Mouse (Mus musculus) cerebellum, postnatal 36 days (tissue): ENCODE results near the gene Aebp2.
"Not testable (repeated sequence)": the region's sequence is repeated elsewhere in the genome, so short reads cannot be mapped to it uniquely, and the experiment has no call there.

Experiments
- DNase-seq, 2 experiments: peaks; one replicate each; pipeline ENCODE4 v3.0.0; 2021 to 2022; ENCODE audit warnings: mixed read lengths in 2 of 2

Aebp2 gene

DNA sequence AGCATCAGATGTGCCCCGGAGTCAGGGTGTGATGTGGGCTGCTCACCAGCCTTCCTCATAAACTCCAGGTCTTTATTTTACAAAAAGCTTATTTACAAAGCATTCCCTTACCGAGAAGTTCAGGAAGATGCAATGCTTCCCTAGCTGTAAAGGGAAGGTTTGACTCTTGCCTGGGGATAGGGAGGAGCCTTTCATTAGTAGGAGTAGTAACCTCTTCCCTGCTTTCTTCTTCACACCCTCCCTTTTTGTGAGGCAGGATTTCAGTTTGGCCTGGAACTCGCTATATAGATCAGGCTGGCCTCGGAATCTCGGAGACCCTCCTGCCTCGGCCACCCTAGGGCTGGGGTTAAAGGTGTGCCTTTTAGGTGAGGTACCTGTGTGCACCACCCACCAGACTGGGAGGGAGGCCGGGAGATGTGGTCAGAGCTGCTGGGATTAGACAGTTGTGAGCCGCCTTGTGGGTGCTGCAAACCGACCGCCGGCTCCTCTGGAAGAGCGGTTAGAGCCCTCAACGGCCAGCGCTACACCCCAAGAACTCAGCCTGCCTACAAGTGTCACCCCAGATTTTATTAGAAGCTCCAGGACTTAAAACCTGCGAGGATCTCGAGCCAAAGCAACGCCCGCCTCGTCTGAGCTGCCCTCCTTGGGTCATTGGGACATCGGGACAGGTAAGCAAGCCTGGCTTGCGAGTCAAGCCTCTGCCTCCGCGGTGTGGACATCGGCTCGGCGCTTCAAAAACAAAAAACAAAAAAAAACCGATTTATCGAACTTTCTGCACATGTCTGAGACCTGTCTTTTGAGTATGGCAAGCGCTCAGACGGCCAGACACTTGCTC lies at the start of gene Aebp2:
TSS of gene Aebp2 (plus strand) at position 273 of the 835 bp plus-strand sequence.
- peak in 1 of 2 experiments; percentile 40 for DNase-seq

DNA sequence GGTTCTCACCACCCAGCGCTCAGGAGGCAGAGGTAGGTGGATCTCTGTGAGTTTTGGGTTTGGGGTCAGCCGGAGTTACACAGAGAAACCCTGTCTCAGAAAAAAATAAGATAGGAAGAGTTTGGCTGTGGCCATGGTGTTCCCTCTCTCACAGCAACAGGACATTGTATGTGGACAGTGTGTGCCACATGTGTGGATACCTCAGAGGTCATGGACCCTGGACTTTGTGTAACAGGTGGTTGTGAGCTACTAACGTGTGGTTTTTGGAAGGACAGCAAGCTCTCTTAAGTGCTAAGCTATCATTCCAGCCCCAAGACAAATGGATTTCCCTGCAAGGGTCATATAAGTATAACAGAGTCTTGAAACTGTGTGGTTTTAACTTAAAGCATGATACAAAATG lies 47.5 kb upstream of the Aebp2 start:
- DNase-seq = no peak

DNA sequence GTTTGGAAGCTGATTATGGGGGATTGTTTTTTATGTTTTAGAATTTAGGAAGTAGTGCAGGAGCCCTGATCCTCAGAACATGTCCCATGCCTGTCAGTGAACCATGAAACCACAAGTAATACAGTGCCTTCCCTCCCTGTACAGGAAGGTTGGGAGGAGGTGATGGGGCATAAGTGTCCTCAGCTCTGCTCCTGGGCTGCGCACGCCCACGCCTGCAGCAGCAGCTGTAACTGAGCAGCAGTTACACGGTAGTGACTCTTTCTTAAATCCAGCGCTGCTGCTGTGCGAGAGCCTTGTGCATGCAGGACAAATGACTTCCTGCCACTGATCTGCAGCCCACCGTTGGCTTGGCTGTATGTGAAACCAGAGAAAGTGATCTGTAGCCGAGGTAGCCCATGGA lies 46.3 kb upstream of the Aebp2 start:
- no peak for DNase-seq

DNA sequence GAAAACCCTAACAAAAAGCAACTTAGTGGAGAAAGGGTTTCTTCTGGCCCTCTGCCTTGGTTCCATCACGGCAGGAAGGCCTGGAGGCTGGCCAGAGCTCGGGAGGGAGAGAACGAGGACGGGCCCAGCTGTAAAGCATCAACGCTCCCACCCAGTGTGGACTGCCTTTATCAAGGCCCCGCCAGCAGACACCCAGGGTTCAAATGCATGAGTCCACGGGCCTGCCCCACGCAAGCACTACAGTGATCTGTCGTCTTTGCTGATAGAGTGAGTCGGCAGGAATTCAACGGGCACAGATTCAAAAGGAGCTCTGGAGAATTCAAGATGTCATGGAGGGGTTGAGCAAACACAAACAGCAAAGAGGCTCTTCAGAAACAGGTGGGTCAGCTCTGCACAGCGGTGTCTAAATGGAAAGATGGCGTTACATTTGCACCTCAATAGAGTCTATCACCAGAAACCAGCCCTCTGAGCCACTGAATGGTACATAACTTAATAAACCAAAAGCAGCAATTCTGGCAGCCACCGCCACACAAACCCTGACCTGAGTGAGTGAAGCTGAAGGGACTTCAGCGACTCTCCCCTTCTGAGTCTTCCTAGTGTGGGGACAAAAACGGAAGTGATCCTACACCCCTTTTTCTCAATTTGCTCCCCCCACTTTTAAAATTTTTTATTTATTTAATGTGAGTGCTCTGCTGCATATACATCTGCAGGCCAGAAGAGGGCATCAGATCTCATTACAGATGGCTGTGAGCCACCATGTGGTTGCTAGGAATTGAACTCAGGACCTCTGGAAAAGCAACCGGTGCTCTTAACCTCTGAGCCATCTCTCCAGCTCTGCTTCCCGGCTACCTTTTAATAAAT lies 45.3 kb upstream of the Aebp2 start:
- DNase-seq = no peak

DNA sequence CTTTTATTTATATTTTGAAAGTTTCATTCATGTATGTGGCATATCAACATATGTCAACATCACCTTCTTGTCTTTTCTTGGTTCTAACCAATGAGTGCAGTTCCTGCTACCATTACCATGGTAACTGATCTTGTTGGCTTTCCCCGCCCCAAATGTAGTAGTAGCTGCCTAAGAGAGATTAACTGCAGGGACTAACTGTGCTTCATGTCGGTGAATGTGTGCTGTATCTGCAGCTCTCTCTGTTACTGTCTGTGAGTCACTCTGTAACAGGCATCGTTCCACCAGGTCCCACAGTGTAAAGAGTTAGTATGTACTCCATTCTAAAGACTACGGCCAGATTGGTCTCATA lies 44.7 kb upstream of the Aebp2 start:
- DNase-seq = no peak

DNA sequence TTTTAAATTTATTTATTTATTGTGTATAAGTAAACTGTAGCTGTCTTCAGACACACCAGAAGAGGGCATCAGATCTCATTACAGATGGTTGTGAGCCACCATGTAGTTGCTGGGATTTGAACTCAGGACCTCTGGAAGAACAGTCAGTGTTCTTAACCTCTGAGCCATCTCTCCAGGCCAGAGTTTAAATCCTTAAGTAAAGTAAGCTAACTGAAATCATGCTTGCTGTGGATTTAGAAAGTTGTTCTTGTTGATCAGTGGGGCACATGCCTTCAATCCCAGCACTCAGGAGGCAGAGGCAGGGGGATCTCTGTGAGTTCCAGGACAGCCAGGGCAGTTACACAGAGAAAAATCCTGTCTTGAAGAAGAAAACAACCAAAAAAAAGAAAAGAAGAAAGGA lies 43.5 kb upstream of the Aebp2 start:
- not testable (repeated sequence) for DNase-seq

DNA sequence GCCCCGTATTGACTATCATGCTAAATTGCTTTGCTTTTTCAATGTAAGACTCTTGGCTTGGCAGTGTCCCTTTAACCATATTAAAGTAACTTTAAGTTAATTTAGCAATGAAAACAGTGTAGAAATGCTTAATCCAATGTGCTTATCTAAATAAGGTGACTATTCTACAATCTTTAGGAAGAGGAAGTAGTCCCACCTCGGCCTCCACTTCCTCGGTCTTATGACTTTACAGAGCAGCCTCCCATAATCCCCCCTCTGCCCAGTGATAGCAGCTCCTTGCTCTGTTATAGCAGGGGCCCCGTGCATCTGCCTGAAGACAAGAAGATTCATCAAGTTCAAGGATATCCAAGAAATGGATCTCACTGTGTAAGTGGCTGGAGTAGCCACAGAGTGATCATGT lies 42.3 kb upstream of the Aebp2 start:
- DNase-seq = no peak

DNA sequence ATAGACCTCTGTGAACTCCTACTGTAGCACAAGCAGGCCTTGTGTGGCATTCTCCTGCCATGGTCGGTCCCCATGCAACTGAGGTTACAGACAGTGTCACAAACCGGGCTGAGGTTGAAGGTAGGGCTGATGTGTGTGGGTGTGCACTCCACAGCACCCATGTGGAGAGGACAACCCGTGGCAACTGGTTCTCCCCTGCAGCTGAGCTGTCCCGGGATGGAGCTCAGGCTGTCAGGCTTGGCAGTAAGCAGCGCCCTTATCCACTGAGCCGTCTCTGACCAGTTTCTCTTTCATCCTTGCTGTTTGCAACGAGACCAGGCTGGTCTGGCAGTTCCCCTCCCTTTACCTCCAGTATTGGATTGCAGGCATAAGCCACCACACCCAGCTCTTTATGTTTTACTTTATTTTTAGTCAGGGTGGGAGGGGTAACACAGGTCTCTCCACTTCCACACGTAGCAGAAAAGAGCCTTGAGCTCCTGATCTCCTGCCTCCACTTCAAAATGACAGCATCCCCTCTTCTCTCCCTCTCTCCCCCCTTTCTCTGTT lies 35.7 kb upstream of the Aebp2 start:
- DNase-seq = no peak

DNA sequence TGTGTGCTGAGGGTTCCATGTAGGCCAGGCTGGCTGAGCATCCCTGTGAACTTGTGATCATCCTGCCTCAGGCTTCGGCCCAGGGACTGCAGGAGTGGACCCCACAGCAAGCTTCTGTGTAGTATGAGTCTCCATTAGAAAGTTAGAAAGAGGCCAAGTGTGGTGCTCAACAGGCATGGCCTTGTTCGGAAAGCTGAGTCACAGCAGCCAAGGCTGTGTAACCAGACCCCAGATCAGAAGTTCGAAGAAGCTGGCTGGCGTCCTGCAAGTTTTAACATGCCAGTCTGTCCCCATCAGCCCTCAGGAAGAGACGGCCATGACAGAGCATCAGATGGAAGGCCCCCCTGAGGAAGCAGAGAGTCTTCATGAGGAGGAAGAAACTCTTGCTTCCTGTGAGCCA lies 31.1 kb upstream of the Aebp2 start:
- no peak for DNase-seq

DNA sequence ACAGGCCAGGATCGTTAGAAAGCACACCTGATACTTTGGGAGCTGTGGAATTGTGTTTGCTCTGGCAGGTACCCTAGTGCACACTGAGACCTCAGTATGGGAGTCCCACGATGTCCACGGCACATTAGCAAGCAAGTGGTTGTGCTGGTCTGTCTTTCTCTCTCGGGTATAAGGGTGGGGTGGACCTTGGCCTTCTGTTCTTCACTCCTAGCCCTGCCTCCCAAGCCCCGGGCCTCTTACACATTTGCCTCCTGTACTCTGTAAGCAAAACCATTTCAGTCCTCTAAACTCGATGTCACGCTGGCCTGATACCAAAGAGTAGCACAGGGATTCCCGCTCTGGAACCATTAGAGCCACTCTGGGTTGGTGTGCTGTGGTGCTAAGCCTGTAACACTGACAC lies 29.8 kb upstream of the Aebp2 start:
- no peak for DNase-seq

DNA sequence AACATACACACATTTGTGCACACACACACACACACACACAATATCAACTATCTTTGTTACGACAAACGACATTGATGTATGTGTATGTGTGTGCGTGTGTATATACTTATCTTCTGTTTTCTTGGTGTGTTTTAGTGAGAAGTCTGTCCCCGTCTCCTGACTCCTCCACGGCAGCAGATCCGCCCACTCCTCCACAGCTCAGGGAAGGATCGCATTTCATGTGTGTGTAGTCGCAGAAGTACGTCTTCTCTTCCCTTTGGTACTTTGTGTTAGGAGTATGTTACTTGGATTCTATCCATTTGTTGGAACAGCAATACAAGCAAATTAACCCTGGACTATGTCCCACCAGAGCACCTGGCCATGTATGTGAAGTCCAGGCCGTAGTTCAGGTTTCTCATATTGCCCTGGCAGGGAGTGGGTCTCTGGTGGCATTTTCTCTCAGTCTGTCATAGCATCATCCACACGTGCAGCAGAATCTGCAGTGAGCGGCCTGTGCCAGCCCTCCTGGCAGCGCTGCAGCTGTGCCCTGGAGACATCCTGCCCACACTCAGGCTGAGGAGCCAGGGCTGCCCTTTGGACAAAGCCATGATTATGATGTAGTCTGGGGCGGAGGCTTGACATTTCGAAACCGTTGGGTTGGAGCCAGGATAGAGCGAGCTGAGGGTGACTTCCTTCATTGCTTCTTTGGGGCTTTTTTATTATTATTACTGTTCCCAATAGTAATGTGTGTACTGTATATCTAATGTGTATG lies 28.9 kb upstream of the Aebp2 start:
- peak; percentile 53 to 56 for DNase-seq

DNA sequence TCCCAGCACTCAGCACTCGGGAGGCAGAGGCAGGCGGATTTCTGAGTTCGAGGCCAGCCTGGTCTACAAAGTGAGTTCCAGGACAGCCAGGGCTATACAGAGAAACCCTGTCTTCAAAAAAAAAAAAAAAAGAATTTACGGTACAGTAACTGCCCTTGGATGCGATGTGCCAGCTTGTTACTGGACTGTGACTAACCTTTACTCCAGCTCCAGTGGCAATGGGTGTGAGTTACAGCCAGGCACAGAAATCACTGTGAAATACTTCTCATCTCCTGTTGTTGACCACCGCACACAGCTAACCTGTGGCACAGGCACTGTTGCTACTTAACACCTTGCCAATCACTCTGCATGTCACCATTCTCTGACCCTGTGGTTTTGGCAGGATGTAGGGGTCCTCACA lies 26.9 kb upstream of the Aebp2 start:
- DNase-seq = not testable (repeated sequence)

DNA sequence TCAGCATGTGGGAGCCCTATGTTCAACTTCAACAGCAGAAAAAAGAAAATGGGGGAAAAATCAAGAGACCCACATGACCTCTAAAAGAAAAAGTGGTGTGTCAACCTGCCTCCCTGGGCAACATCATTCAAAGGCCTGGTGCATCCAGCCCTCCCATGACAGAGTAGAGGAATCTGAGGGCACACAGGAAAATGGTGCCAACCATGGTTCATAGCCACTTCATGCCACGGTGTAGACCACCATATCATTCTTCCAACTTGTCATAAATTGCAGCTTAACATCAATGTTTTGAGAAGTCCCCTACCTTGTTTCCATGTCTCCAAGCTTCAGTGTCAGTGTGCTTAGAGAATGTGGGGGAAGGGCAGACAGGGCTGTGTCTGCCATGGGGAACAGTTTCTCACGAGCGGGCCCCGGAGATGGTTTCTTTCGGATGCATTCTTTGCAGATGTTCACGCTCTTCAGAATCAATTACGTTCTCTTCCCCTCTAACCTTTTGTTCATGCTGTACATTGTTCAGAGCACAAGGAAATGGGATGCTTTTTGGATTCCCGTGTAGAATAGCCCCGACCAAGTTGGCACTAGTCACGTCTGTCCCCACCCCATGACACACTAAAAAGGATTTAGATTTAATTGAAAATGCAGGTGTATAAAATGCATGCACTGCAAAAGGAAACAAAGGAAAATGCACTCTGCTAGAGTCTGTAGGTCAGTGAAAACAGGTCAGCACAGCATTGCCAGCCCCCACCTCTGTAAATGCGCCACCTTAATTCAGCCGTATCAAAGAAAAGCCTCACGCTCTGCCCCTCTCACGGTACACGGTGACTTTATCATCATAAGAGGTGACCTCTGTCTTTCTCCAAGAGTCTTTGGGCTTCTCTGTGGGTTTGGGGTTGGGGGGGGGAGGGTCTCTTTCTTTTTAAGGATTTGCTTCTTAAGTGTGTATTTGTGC lies 24.8 kb upstream of the Aebp2 start:
- no peak for DNase-seq

DNA sequence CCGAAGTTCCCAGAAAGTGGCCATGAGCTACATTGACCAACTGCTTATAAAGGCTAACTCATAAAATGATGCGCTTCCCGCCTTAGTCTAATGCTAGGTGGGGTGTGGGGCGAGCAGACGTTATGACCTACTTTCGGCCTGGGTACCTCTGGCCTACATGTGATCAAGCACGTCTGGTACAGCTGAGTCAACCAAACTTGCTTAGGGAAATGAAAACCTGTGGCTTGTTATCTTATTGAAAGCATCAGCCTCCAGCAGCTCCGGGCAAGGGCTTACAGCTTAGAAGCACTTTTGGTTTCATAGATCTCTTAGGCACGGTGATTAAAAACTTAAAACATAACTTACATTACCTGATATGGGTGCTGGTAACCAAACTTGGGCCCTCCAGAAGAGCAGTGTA lies 23.9 kb upstream of the Aebp2 start:
- DNase-seq = no peak

DNA sequence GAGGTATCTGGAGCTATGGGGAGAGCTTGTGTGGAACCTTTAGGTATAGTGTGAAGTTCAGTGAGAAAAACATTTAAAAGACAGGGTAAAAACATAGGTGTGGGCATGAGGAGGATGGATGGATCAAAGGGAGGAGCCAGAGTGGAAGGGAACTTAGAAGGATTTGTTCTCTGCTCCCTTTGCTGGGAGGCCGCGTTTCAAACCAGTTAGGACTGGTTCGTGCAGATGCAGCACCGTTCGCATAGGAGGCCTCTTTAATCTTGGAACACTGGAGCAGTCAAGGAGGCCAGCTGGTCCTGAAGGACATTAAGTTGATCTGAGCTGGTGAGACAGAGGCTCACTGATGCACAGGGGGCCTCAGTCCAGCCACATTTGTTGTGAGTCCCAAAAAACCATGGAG lies 23.1 kb upstream of the Aebp2 start:
- no peak for DNase-seq

DNA sequence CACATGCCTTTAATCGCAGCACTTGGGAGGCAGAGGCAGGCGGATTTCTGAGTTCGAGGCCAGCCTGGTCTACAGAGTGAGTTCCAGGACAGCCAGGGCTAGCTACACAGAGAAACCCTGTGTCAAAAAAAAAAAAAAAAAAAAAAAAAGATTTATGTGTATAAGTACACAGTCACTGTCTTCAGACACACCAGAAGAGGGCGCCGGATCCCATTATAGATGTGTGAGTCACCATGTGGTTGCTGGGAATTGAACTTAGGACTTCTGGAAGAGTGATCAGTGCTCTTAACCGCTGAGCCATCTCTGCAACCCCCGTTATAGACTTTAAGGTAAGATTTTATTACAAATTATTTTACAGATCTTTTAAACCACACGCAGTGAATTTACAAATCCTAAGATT lies 21.8 kb upstream of the Aebp2 start:
- DNase-seq = not testable (repeated sequence)

DNA sequence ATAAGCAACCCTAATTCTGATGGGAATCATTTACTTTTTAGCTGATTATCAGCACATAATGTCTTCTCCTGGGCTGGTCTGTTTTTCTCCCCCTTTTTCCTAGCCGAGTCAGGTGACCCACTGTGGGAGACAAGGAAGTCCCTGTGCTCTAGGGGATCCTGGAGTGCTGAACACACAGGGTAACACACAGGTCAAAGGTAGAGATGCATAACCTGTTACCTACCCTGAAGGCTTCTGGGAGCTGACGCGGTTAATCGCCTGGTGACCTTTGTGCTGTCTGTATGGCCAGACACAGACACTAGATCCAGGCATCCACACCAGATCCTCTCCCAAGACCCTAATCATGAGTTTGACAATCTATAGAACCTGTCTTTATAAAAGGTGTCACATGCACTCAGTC lies 21.3 kb upstream of the Aebp2 start:
- no peak for DNase-seq

DNA sequence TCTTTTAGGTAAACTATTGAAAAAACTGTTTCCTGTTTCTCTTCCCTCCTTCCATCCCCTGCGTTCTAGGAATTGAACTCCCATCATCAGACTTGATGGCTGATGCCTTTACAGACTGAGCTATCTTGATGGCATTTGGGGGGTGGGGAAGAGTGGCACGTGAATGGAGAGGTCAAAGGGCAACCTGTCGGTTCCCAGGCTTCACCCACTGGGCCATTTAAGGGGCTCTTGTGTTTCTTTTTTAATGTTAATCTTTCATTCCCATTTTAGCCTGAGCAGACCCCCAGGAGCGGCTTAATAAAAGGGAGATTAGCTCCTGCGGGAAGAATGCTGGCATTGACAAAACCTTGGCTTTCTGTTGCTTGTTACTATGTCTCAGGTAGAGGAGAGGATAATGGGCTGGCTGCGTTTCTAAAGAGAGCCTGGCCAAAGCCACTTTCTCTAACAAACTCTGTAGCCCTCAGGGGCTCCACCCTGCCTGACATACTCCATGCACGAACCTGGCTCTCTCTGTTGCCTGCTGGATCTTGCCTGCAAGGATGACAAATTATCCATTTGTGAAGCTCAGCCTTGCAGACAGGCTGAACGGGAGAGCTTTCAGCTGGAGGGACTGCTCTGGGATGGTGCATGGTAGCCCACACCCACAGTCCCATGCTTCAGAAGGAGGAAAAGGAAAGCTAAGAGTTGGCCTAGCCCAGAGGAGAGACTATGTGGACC lies 19.1 kb upstream of the Aebp2 start:
- no peak for DNase-seq

DNA sequence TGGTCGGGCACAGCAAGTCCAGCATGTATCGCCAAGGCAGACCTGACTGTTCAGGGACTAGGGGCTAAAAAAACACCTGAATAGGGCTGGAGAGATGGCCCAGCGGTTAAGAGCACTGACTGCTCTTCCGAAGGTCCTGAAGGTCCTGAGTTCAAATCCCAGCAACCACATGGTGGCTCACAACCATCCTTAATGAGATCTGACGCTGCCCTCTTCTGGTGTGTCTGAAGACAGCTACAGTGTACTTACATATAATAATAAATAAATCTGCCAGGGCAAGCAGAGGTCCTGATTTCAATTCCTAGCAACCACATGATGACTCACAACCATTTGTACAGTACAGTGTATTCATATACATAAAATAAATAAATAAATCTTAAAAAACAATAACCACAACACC lies 17.3 kb upstream of the Aebp2 start:
- not testable (repeated sequence) for DNase-seq

DNA sequence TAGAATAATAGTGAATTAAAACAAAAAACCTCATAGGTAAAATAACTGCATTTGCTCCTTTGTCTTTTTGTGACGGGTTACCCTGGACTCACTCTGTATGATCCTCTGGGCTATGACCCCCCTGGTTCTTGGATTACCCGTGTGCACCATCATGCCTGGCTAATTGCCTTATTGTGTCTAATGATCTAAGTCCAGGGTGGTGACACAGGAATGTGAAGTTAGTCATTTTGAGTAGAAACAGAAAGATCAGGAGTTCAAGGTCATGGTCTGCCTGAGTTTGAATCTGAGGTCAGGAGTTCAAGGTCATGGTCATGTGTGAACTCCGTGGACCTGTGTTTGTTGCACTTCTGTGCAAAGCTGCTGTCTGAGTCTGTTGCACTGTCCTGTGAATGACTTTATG lies 16.7 kb upstream of the Aebp2 start:
- no peak for DNase-seq

DNA sequence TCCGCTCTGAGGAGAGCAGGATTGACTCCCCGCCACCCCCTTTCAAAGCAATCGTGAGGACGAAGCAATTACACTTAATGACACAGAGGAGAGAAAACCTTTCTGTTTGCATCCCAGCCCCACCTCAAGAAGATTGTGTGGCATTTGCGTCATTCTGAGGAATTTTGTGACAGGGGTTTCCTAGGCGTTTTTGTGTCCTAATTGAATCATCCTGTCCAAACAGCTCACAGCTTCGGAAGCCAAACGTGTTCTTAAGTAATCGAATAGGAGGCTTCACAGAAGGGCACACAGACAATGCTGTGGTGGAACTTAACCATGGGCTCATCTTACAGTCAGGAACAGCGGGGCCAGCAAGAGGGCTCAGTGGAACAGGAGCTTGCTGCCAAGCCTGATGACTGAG lies 15.9 kb upstream of the Aebp2 start:
- DNase-seq = no peak
